Mouse (Mus musculus): ENCODE measurements around the gene Tmem270.

- no peak for TF ChIP-seq POLR2AphosphoS2 (IDR thresholded peaks at IDR 0.05; ENCODE audit: low read depth, low read length)
- TF ChIP-seq EP300 (IDR thresholded peaks at IDR 0.05; ENCODE audit: low read length) = no peak
- no peak for TF ChIP-seq SMC3 (IDR thresholded peaks at IDR 0.05; ENCODE audit: low read depth, low read length)
- TF ChIP-seq USF1 (IDR thresholded peaks at IDR 0.05; ENCODE audit: low read depth, low read length) = no peak
- TF ChIP-seq TCF12 (IDR thresholded peaks at IDR 0.05; ENCODE audit: low read depth, low read length) = no peak
- no peak for TF ChIP-seq ZNF384 (IDR thresholded peaks at IDR 0.05; ENCODE audit: low read depth, low read length)
- no peak for TF ChIP-seq ZMIZ1 (IDR thresholded peaks at IDR 0.05; ENCODE audit: low read depth, low read length)
- TF ChIP-seq JUND (conservative IDR thresholded peaks at IDR 0.05; ENCODE audit: low read depth, low read length) = no peak
- no peak for TF ChIP-seq CTCF (conservative IDR thresholded peaks at IDR 0.05 in 1 of 2, IDR thresholded peaks at IDR 0.05 in 1 of 2; ENCODE audit: low read depth in 2 of 2, low read length in 2 of 2)
These were observed 36.2 kb upstream of the Tmem270 start for GRCm38 (mm10) chr5:134942740-134943139.

All from CH12.LX (cell line).